In genomic region chr1:36090722-36091110, GRCm38 (mm10) we compare ENCODE assay signal across 7 mouse cellular contexts. TPM values are rescaled to one million over a fixed set of nuclear protein-coding genes. Genes with fewer than 3 reads are reported as not detected.
DNase-seq lines count a peak whose midpoint lies in the region; ATAC-seq and TF ChIP-seq lines count a peak whose summit lies in the region.

No protein-coding gene starts in this region.

- no peak for TF ChIP-seq POLR2A in kidney, adult 2 months (IDR thresholded peaks at IDR 0.05; ENCODE audit: low read depth, low read length)

- no peaks in the 10 kb centered on the region for H3K27me3 ChIP-seq in kidney, adult 2 months (replicated peaks; ENCODE audit: control insufficient read depth, insufficient read depth, low read length)
- H3K27me3 ChIP-seq in embryonic facial prominence, embryonic 10.5 days (replicated peaks; ENCODE audit: low read depth, poor library complexity, severe bottlenecking), result no peaks in the 10 kb centered on the region
- H3K27me3 ChIP-seq in liver, embryonic 15.5 days, result no peaks in the 10 kb centered on the region

- intact Hi-C loops in left cerebral cortex, postnatal 14 days (cut with DNase I), result no loop called here

- DNase-seq in kidney, adult 2 months, result peak; percentile 3
- no peak for DNase-seq in kidney, adult 9 months
- peak; percentile 72 for DNase-seq in c-Kit-negative CD71-positive TER-119-positive erythroid progenitor cells, embryonic 14.5 days (ENCODE audit: low read depth, low spot score)
- DNase-seq in embryonic facial prominence, embryonic 10.5 days (ENCODE audit: low spot score), result no peak
- no peak for DNase-seq in urinary bladder, postnatal 4 days (ENCODE audit: low spot score in 2 of 2)
- no peak for DNase-seq in left cerebral cortex, postnatal 14 days (ENCODE audit: low spot score in 2 of 2)

- TF ChIP-seq CTCF in kidney, adult 2 months (conservative IDR thresholded peaks at IDR 0.05; ENCODE audit: insufficient read depth, insufficient read length, low read depth, low read length), result no peak

- peak overlapping the region; percentile 71 for H3K9ac ChIP-seq in liver, embryonic 15.5 days

- H3K4me3 ChIP-seq in kidney, adult 2 months (ENCODE audit: insufficient read depth, low read depth, low read length), result no peak overlapping the region
- no peak overlapping the region for H3K4me3 ChIP-seq in embryonic facial prominence, embryonic 10.5 days
- peak overlapping the region; percentile 28 for H3K4me3 ChIP-seq in liver, embryonic 15.5 days (replicated peaks)

- 65% methylated on average over 4 of the region's 4 CpGs for WGBS in kidney, adult 2 months
- WGBS in embryonic facial prominence, embryonic 10.5 days, result 89% methylated on average over 4 of the region's 4 CpGs
- 31% methylated on average over 4 of the region's 4 CpGs for WGBS in liver, embryonic 15.5 days (ENCODE audit: insufficient replicate concordance)

- no peak overlapping the region for H3K27ac ChIP-seq in kidney, adult 2 months (ENCODE audit: insufficient read depth, low read depth, low read length)
- peak overlapping the region; percentile 16; the same call in 1 of the 2 replicates for H3K27ac ChIP-seq in embryonic facial prominence, embryonic 10.5 days (replicated peaks)
- H3K27ac ChIP-seq in liver, embryonic 15.5 days (replicated peaks), result peak overlapping the region; percentile 98

- H3K9me3 ChIP-seq in embryonic facial prominence, embryonic 10.5 days, result no peaks in the 10 kb centered on the region
- no peaks in the 10 kb centered on the region for H3K9me3 ChIP-seq in liver, embryonic 15.5 days (replicated peaks)

- peak overlapping the region; percentile 69 for H3K4me2 ChIP-seq in liver, embryonic 15.5 days

- ATAC-seq in liver, embryonic 15.5 days (ENCODE audit: insufficient read depth), result peak; percentile 75

- H3K36me3 ChIP-seq in kidney, adult 2 months (ENCODE audit: control insufficient read depth, insufficient read depth, low read length), result peaks cover 1% of the 10 kb centered on the region; the same call in 1 of the 2 replicates
- H3K36me3 ChIP-seq in embryonic facial prominence, embryonic 10.5 days (replicated peaks), result peaks cover 70% of the 10 kb centered on the region
- H3K36me3 ChIP-seq in liver, embryonic 15.5 days (replicated peaks), result peaks cover 82% of the 10 kb centered on the region

- H3K4me1 ChIP-seq in kidney, adult 2 months (ENCODE audit: control insufficient read depth, insufficient read depth, low read length), result peaks cover 48% of the 10 kb centered on the region
- peaks cover 36% of the 10 kb centered on the region for H3K4me1 ChIP-seq in embryonic facial prominence, embryonic 10.5 days
- H3K4me1 ChIP-seq in liver, embryonic 15.5 days (replicated peaks), result peaks cover 97% of the 10 kb centered on the region

RNA-seq across cellular contexts. Expression of gene Hs6st1, which starts 22.5 kb away (rescaled TPM):
- 123 and 142 TPM in 2 replicates for polyA plus RNA-seq in kidney, adult 2 months (2012; rRNA removed)
- 3.9 and 4.5 TPM in 2 replicates for polyA plus RNA-seq in embryonic facial prominence, embryonic 10.5 days (2016; fragmentation: Nextera tagmentation; extraction: Ambion mirVana)
- 13.2 and 17.4 TPM in 2 replicates for polyA plus RNA-seq in liver, embryonic 15.5 days (2015; fragmentation: Nextera tagmentation; extraction: Ambion mirVana)
- 10 to 100 TPM; 73.1 to 77.7 TPM for total RNA-seq in left cerebral cortex, postnatal 14 days (2021)

Comparison
In these comparisons a context has a peak if more than half of its experiments do, and no peak if none do; other contexts are left out.
1. DNase-seq: peak in kidney, adult 2 months (single experiment) and c-Kit-negative CD71-positive TER-119-positive erythroid progenitor cells, embryonic 14.5 days (single experiment); none in kidney, adult 9 months (single experiment), embryonic facial prominence, embryonic 10.5 days (single experiment), urinary bladder, postnatal 4 days (0 of 2) and left cerebral cortex, postnatal 14 days (0 of 2).